Mouse (Mus musculus) spleen, adult 2 months (tissue): ENCODE results near the gene Lrrk1.

ENCODE experiments used
- CTCF ChIP-seq: fragments of 200-500 bp; IDR thresholded peaks from 2 replicates; pipeline ENCODE4 v1.5.1; 2011; ENCODE audit warnings: mild to moderate bottlenecking, inconsistent platforms; ENCODE audit not compliant: insufficient read depth, insufficient read length, insufficient replicate concordance; ENCODE audit errors: extremely low read depth
- POLR2A ChIP-seq: fragments of 200-500 bp; IDR thresholded peaks from 2 replicates; pipeline ENCODE4 v1.6.1; 2011; ENCODE audit warnings: low read depth, low read length, inconsistent platforms

DNA sequence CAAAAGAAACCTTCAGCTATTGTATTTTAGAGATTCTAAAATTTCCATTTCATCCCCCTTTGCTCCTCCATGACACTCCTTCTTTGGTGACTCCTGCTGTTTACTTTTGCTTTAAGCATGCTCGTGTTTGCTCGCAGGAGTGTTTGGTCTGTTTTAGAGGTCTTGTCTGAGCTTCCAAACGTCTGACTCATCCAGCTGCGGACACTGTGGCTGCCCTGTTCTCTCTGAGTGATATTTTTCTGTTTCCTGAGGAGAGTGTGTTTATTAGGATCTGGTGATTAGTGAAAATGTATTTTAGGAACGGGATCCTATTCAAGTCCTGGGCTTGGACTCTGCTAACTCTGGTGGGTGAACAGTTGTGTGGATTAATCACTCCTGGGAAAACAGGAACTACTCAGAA is 48.5 kb downstream of the Lrrk1 start:
- TF ChIP-seq CTCF (no peak), POLR2A (no peak)
